Mouse (Mus musculus): ENCODE data around the gene Llph. TPM values are rescaled to one million over a fixed set of nuclear protein-coding genes. Genes with fewer than 3 reads are reported as not detected.

Llph gene
- total RNA-seq, 2 experiments from 2014 or later, result 73.4 to 84.9 TPM

DNA sequence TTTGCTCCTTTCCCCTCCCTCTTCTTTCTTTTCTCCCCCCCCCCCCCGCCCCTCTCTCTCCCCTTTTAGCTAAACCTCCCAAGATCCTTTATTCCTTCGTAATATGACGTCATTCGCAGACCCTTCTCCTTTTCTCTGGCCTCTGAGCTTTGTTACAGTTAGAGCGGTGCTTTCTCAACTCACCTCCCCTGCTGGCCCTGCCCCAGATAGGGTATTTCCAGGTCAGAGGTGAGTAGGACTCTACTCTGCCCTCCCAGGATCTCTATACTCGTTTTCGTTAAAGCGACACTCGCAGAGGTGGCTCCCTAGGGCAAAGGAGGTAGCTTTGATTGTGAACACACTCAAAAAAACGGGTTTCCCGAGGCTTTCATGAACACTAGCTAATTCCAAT lies 45.0 kb downstream of the Llph start:
- peak; percentile 55 for ATAC-seq (replicated peaks; ENCODE audit: poor library complexity, severe bottlenecking)

DNA sequence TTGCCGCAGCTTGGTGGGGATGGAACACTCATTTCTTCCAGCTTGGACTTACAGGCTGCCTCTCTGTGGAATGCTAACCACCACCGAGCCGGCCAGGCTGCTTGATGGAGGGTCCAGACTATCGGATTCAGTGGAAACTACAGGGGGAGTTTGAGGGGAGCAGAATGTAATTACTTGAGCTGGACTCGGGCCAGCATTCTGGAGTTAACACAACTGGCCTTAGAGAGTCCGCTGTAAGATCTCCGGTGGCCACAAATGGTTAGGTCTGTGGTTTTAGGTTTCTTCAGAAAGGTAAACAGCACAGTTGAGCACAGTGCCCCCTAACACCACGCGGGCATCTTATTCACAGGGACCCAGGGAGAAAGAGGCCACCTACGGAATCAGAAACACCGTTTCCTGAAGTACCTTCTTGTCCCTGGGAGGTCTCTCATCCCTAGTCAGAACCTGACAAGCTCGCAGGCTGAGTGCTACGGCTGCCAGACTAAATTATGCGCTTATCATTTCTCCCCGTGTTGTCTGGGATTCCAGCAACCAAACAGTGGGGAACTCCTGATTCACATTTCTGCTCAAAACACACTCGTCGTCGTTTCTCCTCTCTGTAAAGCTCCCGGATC lies 45.5 kb downstream of the Llph start:
- ATAC-seq (replicated peaks; ENCODE audit: poor library complexity, severe bottlenecking), result peak; percentile 29

- ATAC-seq (replicated peaks; ENCODE audit: poor library complexity, severe bottlenecking), result no peak
These were observed 46.5 kb downstream of the Llph start for GRCm38 (mm10) chr10:120273335-120273734.

- no peak for ATAC-seq (replicated peaks; ENCODE audit: poor library complexity, severe bottlenecking)
These were observed 52.7 kb downstream of the Llph start for GRCm38 (mm10) chr10:120279482-120280128.

GRCm38 (mm10) chr10:120280375-120280774 lies 53.5 kb downstream of the Llph start:
- no peak for ATAC-seq (replicated peaks; ENCODE audit: poor library complexity, severe bottlenecking)

- ATAC-seq (replicated peaks; ENCODE audit: poor library complexity, severe bottlenecking), result no peak
These were observed 54.8 kb downstream of the Llph start for GRCm38 (mm10) chr10:120281700-120282099.

Other genes starting within 250 kb of the Llph start
- 29.5 and 32.7 TPM in 2 replicates for gene Helb, start 114.1 kb upstream of the Llph start, total RNA-seq (2014; fragmentation: Nextera tagmentation)
- 35.3 and 39.7 TPM in 2 replicates for gene Helb, start 114.1 kb upstream of the Llph start, total RNA-seq (2017)
- 87.9 and 100 TPM in 2 replicates for gene Tmbim4, start 25.5 kb upstream of the Llph start, total RNA-seq (2014; fragmentation: Nextera tagmentation)
- 100 and 140 TPM in 2 replicates for gene Tmbim4, start 25.5 kb upstream of the Llph start, total RNA-seq (2017)
- gene Irak3, start 24.9 kb upstream of the Llph start, total RNA-seq (2014; fragmentation: Nextera tagmentation), result 37.4 and 45.1 TPM in 2 replicates
- gene Irak3, start 24.9 kb upstream of the Llph start, total RNA-seq (2017), result 21.7 and 24.0 TPM in 2 replicates
- gene Hmga2, start 249.4 kb downstream of the Llph start, total RNA-seq (2014; fragmentation: Nextera tagmentation), result 0.60 and 4.5 TPM in 2 replicates
- 0.15 and 0.78 TPM in 2 replicates for gene Hmga2, start 249.4 kb downstream of the Llph start, total RNA-seq (2017)